Mouse (Mus musculus): ENCODE results near the gene Xpc.
A peak's percentile ranks its signal among the peaks of the same experiment; 100 is the strongest.

The Xpc gene

GRCm38 (mm10) chr6:91525544-91525943 lies 9.9 kb upstream of the Xpc start:
- DNase-seq (ENCODE audit: low read depth, low spot score): no peak

- DNase-seq (ENCODE audit: low read depth, low spot score): no peak
Measured at GRCm38 (mm10) chr6:91522816-91523215, 7.1 kb upstream of the Xpc start.

- DNase-seq (ENCODE audit: low read depth, low spot score): no peak
Measured at GRCm38 (mm10) chr6:91518454-91519020, 2.8 kb upstream of the Xpc start.

GRCm38 (mm10) chr6:91514737-91515362 lies 838 bp downstream of the Xpc start:
- no peak for DNase-seq (ENCODE audit: low read depth, low spot score)

GRCm38 (mm10) chr6:91514135-91514534 lies 1.6 kb downstream of the Xpc start:
- no peak for DNase-seq (ENCODE audit: low read depth, low spot score)

- DNase-seq (ENCODE audit: low read depth, low spot score): no peak
Measured at GRCm38 (mm10) chr6:91510211-91510610, 5.5 kb downstream of the Xpc start.

- peak; percentile 64 for DNase-seq (ENCODE audit: low read depth, low spot score)
Measured at GRCm38 (mm10) chr6:91509326-91509725, 6.4 kb downstream of the Xpc start.

GRCm38 (mm10) chr6:91508041-91508440 lies 7.6 kb downstream of the Xpc start:
- no peak for DNase-seq (ENCODE audit: low read depth, low spot score)

GRCm38 (mm10) chr6:91506036-91506435 lies 9.7 kb downstream of the Xpc start:
- DNase-seq (ENCODE audit: low read depth, low spot score): no peak

- no peak for DNase-seq (ENCODE audit: low read depth, low spot score)
Measured at GRCm38 (mm10) chr6:91503302-91503701, 12.4 kb downstream of the Xpc start.

- no peak for DNase-seq (ENCODE audit: low read depth, low spot score)
Measured at GRCm38 (mm10) chr6:91494526-91494925, 21.2 kb downstream of the Xpc start.

GRCm38 (mm10) chr6:91493053-91493452 lies 22.6 kb downstream of the Xpc start:
- no peak for DNase-seq (ENCODE audit: low read depth, low spot score)

GRCm38 (mm10) chr6:91491004-91491403 lies 24.7 kb downstream of the Xpc start:
- DNase-seq (ENCODE audit: low read depth, low spot score): no peak

- DNase-seq (ENCODE audit: low read depth, low spot score): peak; percentile 48
Measured at GRCm38 (mm10) chr6:91489872-91490271, 25.8 kb downstream of the Xpc start.

- peak; percentile 84 for DNase-seq (ENCODE audit: low read depth, low spot score)
Measured at GRCm38 (mm10) chr6:91488496-91489212, 27.0 kb downstream of the Xpc start.

- no peak for DNase-seq (ENCODE audit: low read depth, low spot score)
Measured at GRCm38 (mm10) chr6:91486736-91487453, 28.8 kb downstream of the Xpc start.

GRCm38 (mm10) chr6:91483371-91483770 lies 32.3 kb downstream of the Xpc start:
- DNase-seq (ENCODE audit: low read depth, low spot score): peak; percentile 83

- no peak for DNase-seq (ENCODE audit: low read depth, low spot score)
Measured at GRCm38 (mm10) chr6:91476541-91476940, 39.1 kb downstream of the Xpc start.

- DNase-seq (ENCODE audit: low read depth, low spot score): peak; percentile 52
Measured at GRCm38 (mm10) chr6:91474441-91475190, 41.1 kb downstream of the Xpc start.

- no peak for DNase-seq (ENCODE audit: low read depth, low spot score)
Measured at GRCm38 (mm10) chr6:91473805-91474440, 41.8 kb downstream of the Xpc start.

Measured in skeletal muscle tissue, adult 2 months (tissue).